Mouse (Mus musculus): ENCODE data around the gene Depp1.
"Not testable (repeated sequence)": the region's sequence is repeated elsewhere in the genome, so short reads cannot be mapped to it uniquely, and the experiment has no call there.

Depp1 gene

DNA sequence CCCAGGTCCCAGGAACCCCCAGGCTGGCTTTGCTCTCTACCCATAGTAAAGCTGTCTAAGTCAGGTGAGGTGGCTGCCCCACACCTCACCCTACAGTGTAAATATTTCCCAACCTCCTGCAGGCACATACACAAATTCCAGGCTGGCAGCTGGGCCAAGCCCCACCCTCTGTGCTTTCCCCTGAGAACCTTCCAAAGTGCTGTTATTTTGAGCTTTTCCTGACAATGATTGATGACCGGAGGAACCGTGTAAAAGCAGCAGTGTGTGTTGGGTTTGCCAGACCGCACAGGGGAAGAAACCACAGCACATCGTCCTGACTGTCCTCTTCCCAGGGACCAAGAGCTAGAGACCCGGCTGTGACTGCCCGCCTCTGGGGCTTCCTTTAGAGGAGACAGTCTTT, at the start of gene Depp1:
Gene Depp1 (plus strand): TSS at position 204 of the 400 bp plus-strand sequence.
- peak; percentile 54 for DNase-seq

DNA sequence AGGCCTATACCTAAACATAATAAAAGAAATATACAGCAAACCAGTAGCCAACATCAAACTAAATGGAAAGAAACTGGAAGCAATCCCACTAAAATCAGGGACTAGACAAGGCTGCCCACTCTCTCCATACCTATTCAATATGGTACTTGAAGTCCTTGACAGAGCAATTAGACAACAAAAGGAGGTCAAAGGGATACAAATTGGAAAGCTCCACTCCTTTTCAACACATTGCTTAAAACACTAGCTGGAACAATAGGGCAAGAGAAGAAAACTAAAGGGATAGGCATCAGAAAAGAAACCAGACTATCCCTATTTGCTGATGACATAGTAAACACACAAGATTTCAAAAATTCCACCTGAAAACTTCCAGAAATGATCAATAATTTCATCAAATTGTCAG, 49.4 kb upstream of the Depp1 start:
- DNase-seq: not testable (repeated sequence)

DNA sequence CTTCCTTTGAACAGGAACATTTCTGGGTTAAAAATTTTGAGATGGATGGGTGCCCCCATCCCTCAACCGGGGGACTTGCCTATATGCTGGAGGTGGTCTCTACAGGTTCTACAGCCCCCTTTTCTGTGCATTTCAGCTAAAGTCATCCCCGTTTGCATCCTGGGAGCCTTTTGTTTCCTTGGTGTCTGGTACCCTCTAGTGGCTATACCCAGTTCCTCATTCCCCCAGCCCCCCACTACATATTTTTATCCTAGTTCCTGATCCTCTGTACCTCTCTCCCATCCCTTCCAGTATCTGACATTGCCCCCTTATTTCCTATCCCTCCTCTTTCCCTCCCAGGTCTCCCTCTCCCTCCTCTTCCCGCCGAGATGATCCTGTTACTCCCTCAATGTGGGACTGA, 43.2 kb upstream of the Depp1 start:
- peak; percentile 4 for DNase-seq

GRCm38 (mm10) chr6:116615719-116616118, 34.7 kb upstream of the Depp1 start:
- DNase-seq: no peak

GRCm38 (mm10) chr6:116618073-116618472, 32.3 kb upstream of the Depp1 start:
- DNase-seq: no peak

DNA sequence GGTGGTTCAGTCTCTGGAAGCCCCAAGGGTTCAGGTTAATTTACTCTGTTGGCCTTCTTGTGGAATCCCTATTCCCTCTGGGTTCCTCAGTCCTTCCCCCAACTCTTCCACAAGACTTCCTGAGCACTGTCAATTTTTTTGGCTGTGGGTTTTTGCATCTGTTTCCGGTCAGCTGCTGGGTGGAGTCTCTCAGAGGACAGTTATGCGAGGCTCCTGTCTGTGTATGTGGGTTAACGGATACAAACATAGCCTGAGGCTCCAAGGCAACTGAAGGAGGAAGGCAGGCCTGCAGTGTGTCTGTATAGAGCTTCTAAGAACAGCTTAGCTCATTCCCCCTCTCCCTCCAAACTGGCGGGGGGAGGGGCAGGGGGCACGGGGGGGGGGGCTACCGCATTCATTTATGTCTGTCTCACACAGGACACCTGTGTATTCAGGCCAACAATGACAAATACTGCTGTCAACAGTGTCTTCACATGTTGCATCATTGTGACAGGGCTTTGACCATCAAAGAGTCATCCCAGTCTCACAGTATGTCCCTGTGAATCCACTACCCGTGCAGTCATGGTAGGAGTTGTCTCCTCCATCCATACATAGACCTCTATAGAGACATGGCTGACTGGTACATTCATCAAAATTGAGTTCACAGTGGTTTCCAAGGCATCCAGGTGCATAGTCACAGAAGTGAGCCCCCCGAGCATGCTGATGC, 28.9 kb upstream of the Depp1 start:
- peak; percentile 9 for DNase-seq

DNA sequence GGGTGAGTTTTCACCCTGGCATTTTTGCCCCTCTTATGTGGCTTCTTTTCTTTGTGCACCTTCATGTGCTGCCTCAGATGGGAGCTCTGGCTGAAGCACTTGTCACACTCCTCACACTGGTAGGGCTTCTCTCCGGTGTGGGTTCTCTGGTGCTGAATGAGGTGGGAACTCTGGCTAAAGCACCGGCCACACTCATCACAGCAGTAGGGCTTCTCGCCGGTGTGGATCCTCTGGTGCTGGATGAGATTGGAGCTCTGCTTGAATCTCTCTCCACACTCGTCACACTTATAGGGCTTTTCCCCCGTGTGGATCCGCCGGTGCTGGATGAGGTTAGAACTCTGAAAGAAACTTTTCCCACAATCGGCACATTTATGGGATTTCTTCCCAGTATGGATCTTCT, 24.0 kb upstream of the Depp1 start:
- DNase-seq: not testable (repeated sequence)

DNA sequence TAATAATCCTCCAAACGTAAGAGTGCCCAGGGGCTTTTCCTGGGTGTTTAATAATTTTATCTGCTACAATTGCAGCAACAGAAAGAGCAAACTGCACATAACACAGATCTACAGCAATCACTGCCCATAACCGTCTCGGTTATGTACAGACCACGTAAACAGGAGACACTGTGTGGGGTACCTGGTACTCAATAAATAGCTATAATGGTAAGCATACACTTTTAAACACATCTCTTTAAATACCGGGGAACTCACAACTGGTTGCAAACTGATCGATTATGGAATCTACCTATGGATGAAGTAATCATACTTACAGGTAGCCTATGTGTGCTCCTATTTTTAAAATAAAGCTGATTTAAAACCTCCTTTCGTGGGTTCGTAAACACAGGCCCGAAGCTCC, 22.3 kb upstream of the Depp1 start:
- DNase-seq: no peak

- peak; percentile 92 for DNase-seq
Observed at GRCm38 (mm10) chr6:116628539-116629171, 21.8 kb upstream of the Depp1 start, which contains the start of gene Zfp422. Gene Zfp422 (minus strand): TSS chr6:116628999.

DNA sequence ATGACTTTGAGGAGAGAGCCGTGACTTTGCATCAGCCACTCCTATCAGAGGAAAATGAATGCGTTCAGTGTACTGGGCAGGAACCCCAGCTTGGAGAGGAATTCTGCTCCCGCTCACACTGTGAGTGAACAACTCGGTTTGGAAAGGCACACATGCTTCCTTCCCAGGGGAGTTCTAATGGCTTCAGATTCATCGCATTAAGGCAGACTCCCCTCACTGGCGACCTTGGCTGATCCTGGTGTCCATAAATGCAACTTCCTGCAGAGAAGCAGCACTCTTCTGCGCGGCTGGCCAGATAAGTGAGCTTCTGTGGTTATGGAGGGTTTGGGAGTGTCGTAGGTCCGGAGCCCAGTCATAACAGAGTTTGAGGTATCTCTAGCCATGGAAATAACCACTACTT, 20.6 kb upstream of the Depp1 start:
- no peak for DNase-seq

DNA sequence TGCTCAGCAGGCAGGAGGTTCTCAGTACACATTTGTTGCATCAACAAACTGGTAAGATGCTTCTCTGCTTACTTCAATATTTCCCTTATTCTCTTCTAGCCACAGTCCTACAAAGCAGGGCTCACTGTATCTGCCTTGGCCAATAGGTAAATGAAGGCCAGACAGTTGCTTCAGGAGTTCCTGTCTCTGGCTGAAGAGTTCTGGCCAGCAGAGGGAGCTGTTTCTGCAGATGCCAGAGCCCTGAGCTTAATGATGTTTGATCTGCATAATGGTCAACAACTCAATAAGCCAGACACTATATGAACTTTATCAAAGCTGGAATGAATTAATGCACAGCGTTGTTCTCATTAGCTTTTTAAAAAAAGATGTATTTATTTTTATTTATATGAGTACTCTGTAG, 18.3 kb upstream of the Depp1 start:
- DNase-seq: peak; percentile 76

- no peak for DNase-seq
Observed at GRCm38 (mm10) chr6:116633741-116634695, 16.4 kb upstream of the Depp1 start.

DNA sequence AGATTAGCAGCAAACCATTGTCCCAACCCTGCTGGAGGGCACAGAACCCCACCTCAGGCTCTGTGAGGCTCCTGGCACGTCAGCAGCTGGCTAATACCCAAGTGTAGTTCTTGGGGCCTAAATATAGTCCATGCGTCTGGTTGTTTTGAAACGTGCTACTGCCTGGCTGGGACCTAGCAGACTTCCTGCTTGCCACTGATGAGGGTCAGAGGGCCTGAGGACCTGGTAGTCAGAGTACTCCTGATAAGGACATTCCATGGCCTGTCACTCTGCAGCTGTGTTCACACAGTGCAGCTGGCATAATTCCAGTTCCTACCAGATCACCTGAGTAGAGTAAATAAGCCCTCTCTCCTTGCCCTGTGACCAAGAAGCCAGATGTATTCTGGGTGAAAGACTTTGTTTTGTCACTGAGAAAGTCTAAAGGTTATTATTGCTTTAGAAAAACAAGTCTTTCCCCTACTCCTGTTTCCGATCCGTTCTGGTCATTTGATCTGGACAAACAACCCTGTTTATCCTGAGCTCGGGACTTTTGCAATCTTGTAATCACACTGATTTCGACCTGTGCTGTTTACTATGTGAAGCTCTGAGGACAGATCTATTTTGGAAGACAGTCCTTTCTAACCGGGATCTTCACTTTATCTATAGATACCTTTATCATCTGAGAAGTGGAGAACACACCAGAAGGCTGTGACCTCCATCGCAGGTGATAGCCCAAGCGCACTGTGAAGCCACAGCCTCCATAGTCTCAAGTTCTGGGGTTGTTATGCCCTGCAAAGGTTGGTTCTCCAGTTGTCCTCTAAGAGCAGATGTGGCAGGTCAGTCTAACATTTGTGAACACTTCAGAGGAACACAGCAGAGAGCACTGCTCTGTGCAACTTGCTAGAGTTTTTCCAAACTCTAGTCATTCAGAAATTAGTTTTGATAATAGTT, 14.9 kb upstream of the Depp1 start:
- peak; percentile 42 for DNase-seq

DNA sequence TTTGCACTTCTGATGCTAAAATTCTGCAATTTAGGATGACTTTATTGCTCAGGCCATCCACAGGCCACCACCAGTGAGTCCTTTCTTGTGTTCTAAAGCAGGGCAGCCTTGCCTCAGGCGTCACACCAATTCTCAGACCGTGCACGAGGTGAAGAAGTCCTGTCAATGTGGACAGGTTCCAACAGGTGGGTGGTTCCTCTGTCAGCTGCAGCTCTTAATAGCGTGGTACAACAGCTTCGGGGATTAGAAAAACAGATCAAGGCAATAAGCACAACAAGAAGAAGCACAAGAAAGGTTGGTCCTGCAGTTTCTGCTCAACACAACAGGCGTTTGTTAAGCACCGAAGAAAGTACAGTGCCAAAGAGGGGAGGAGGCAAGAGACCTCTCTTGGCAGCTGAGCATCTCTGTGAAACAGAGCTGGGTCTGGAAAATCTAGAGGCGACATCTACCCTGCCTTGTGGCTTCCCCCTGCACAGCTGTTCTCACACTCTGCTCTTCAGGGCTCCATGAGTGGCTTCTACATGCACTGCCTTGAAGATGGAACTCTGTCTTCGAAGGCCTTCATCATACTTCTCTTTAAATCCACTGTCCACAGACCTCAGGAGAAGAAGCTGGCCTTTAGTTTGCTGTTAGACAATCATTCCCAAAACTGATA, 13.7 kb upstream of the Depp1 start:
- no peak for DNase-seq

DNA sequence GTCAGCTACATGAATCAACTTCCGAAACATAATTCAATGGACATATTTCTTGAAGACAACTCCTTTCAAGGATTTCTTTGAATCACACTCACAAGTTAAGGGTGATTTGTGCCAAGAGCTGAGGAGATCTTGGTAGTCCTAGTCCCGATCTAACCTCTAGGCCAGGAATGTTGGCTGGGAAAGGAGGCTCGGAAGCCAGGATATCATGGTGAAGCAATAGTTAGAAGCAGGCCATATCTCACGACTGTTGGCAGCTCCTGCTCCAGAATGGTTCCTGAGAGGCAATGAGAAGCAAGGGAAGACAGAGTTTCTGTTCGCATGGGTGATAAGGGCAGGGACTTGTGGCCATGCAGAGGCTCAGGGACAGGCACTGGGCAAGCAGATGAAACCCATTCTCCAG, 12.9 kb upstream of the Depp1 start:
- DNase-seq: no peak

- DNase-seq: no peak
Observed at GRCm38 (mm10) chr6:116638871-116639270, 11.5 kb upstream of the Depp1 start.

- DNase-seq: no peak
Observed at GRCm38 (mm10) chr6:116639663-116640062, 10.7 kb upstream of the Depp1 start.

DNA sequence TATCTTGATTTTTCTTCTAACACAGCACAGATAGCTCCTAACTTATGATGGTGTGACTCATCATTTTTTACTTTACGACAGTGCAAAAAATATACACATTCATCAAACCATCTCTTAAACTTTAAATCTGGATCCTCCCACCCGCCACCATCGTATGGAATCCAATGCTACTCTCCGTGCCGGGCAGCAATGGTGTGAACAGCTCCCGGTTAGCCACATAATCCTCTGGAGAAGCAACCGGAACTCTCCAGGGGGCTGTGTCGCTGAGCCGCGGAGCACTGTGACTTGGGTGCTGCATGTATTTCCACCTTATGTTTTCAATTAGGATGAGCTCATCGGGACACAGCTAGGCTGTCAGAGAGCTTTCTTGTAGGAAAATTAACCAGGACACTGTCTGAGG, 7.5 kb upstream of the Depp1 start:
- DNase-seq: no peak

GRCm38 (mm10) chr6:116643881-116644280, 6.5 kb upstream of the Depp1 start:
- DNase-seq: no peak

DNA sequence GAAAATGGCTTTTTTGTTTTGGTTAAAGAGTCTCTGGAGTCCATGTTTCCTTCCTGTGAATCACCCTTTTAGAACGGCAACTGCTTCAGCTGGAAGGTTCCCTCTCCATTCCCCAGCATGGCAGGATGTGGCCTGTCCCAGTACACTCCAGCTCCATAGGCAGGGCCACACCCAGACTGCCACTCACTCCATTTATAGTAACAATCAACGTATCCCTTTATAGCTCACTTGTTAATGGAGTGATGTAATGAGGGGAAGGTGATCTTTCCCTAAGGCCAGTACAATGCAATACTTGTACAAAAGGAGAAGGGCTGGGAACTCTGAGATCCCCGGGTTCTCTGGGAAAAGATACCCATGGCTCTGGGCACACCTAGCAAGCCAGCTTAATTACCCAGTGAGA, 6.1 kb upstream of the Depp1 start:
- no peak for DNase-seq

GRCm38 (mm10) chr6:116647763-116648162, 2.6 kb upstream of the Depp1 start:
- DNase-seq: no peak

DNA sequence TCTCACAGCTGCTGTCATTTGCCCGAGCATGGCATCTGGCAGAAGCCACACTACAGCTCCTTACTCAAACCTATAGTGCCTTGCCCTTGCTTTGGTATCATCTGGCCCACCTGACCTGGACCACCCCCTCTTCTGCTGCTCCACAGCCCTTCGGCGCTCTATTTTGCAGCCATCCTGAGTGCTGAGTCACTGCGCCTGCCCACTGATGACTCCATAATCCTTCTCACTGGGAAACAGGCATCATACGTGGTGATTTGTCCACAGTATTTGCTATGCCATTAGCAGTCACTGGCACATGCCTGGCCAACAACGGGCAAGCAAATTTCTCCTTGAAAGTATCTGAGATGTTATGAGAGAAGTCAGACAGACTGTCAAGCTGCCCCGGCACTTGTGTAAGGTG, 598 bp upstream of the Depp1 start:
- no peak for DNase-seq
